Mouse (Mus musculus) MEL-GATA-1-ER (cell line): Measurements from ENCODE around the gene Prkcd.

Source experiments
- DNase-seq: peaks from one replicate; pipeline ENCODE4 v3.0.0-alpha.2; 2012; ENCODE audit warnings: low read depth; ENCODE audit errors: extremely low read depth

Prkcd gene

DNA sequence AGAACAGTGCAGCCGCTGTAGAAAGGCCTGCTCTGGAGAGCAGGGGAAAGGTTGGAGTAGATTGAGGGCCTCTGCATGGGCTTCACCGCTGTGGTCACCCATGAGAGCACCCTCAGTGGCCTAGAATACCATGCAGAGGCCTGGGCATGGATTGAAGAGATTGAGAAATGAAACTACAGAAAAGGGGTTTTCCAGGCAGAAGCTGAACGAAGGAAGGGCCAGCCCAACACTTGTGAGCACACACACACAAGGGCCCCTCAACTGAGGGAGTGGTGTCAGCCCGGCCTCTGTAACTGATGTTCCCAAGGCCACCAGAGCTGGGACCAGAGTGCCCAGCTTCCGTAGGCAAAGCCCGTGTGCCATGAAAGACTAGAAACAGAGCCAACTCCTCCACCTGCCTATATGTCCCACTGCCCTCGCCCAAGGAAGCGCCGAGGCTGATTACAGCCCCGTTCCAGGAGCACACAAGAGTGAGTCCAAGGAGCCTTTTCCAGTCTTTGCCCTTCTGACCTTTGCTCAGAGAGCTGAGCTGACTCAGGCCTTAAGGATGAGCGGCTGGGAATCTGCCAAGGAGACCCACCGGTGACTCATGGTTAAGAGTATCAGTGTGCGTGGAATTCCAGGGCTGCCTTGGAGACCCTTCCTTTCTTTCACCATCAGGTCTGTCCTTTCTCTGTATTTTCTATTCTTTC is 9.4 kb upstream of the Prkcd start:
- no peak for DNase-seq

DNA sequence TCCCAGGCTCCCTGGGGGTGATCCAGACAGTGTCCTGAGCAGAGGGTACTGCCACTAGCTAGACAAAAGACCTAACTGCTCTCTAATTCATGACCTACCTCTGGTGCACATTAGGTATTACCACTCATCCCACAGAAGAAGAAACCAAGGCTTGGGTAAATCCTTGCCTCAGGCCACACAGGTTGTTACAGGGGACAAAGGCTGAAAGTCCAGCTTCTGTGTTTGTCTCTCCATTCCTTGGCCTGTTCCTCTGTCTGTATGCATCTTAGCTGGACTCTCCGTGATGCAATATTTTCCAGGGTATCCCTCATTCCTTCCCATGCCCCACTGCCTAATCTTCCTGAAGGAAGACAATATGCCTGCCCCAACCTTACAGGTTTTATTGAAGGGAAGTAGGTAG is 8.4 kb upstream of the Prkcd start:
- DNase-seq, result no peak

DNA sequence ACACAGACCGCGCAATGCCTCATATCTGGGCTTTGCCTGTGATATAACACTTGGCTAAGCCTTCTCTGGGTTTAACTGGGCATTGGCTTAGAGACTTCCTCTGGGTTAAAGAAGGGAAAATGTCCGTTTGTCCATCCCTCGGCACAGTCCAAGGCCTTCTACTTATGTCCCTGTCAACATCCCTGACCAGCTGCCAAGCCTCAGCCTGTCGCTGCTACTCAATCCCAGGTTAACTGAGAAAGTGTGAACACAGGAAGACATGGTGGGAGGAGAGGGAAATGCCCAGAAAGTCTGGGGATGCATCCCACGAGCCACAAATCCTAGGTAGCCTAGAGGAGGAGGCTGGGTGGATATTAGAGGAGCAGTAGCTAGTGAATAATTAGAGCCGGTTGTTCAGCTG is 7.7 kb upstream of the Prkcd start:
- no peak for DNase-seq

DNA sequence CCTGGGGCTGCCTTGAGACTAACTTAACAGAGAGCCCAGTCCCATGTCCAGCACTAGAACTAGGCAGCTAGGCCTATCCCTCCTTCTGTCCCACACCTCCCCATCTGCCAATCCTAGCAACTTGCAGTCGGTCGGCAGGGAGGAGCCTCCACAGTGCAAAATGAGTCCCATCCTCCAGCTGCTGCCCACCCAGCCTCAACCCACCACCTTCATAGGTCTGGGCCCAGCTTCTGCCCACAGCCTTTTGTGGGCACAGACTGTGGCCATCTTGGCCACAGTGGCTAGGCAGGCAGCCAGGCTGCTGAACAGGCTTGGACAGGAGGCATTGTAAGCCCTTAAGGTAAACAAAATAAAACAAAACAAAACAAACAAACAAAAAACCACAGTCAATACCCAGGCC is 5.8 kb upstream of the Prkcd start:
- DNase-seq, result no peak

DNA sequence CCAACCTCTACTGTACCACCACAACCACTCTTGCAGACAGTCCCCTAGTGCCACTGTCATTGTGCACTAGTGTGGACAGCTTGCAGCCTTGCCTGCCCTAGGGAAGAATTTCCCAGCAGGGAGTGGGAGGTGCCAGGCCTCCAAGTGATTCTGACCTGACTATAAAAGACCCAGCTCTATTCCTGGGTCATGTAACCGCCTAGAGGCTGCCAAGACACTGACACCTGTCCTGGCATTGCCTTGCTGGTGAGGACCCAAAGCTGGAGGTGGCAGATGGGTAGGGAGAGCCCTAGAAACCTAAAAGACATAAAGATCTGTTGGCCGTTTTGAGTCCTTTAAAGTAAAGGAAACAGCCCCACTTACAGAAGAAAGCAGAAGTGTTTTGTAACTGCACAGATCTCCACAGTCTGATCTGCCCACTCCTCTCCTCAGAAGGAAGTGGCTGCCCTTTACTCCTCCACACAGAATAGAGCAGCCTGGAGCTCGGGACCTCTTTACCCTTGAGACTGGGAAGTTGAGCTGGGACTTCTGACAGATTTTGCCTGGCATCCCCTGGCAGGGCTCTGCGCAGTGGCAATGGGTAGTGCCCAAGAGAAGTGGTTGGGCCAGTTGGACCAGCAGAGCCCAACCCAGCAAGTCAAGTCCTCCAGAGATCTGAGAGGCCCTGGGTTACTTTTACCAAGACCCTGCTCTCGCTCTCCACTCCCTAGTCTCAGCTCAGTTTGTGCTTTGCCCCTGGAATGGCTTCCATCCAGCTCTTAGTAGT is 5.0 kb upstream of the Prkcd start:
- DNase-seq, result peak; percentile 66

DNA sequence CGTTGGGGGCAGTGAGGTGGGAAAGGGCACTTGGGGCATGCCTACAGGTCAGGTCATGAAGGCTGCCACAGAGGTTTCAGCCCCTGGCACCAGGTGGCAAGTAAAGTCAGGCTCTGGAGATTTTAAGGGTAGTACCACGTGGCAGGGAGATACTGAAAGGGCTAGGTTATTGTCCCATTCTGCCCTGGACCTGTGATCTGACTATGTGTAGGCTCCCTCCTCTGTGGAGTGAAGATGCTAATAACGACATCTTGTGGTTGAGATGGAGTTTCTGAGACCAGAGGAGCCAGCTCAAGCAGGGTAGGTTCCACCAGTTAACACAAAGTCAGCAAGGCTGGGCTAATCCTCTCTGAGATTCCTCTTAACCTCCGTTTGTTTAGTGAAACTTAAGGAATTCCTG is 3.8 kb upstream of the Prkcd start:
- no peak for DNase-seq

DNA sequence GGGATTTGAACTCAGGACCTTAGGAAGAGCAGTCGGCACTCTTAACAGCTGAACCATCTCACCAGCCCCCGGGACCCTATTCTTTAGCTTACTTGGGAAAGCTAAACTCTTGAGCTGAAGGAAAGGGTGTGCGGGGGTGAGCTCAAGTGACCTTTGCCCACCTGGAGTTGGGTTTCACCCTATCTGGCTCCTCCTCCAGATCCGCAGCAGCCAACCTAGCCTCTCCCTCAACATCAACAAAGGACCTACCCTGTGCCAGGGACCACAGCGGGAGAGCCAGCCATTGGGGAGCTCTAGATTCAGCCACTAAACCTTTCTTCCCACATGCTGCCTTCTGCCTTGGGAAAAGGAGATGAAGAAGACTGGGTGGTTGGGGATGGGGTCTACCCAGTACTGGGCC is 2.2 kb upstream of the Prkcd start:
- no peak for DNase-seq

DNA sequence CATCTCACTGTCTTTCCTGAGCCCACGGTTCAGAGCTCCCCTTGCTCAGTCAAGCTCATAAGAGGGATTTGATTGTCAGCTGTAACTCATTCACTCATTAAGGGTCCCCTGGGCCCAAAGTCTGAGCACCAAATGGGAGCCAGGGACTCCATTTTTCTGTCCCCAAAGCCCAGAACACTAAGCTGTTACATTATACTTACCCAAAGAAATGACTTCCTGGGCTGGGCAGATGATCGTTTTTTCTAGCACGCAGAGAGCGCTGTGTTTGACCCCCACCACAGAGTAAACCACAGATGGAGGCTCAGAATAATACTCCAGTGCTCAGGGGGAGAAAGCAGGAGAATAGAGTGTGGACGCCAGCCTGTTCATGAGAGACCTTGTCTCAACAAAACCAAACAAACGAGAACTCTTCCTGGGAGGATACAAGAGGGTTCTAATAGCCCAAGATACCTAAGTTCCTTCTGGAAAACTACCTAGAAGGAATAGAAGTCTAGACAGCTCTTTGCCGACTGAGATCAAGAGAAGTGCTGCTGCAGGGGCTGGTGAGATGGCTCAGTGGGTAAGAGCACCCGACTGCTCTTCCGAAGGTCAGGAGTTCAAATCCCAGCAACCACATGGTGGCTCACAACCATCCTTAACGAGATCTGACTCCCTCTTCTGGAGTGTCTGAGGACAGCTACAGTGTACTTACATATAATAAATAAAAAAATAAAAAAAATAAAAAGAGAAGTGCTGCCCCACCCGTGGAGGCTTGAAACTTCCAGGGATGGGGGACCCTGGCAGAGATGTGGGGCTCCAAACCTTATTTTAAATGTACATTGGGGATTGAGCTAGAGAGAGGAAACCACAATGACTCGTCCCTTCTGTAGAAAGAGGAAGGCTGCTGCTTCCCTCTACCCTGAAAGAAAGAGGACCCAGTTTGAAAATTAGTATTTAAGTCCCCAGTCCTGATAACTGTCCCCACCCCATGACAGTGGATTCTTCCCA is 1.0 kb upstream of the Prkcd start:
- DNase-seq, result peak; percentile 89

DNA sequence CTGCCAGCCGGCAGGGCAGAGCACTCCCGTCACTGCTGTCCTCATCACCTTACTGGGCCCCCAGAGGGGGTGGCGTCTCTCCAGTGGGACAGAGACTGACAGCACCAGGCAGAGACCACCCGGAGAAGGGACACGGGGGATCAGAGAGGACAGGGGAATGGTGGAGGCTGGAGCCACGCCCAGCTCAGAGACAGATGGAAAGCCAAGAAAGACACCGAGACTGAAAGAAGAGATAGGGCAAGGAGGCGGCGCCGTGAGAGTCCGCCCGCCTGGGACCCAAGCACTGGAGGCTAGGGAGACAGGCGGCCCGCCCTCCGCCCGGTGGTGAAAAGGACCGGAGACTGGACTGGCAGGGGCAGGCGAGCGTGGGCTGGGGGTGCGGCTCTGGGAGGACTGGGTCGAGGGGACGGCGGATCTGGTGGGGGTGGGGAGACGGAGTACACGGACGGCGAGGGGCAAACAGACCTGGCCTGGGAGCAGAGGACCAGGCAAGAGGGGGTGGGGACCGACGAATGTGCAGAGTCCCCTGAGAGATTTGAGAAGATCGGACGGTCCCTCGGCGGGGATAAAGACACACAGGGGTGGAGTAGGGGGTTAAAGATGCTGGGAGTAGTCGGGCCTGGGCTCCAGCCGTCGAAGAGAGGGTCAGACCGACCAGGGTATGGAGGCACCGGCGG is 741 bp downstream of the Prkcd start:
- DNase-seq, result peak; percentile 55

DNA sequence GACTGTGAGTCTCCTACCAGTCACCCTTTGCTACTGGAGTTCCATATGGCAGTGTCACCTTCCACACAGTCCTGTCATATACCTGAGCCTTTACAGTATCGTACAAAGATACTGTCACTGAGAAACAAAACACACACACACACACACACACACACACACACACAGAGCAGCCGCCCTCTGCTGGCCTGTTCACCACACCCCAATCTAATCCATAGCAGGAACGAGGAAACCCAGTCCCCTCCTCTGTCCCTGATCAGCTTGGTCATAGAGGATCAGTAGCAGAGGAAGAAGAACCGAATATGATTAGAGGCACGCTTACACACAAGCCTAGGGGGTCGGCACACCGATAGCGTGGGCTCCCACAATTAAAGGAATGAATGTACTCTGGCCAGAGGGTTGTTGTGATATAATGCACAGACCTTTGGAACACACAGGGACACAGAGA is 1.7 kb downstream of the Prkcd start:
- peak; percentile 28 for DNase-seq

DNA sequence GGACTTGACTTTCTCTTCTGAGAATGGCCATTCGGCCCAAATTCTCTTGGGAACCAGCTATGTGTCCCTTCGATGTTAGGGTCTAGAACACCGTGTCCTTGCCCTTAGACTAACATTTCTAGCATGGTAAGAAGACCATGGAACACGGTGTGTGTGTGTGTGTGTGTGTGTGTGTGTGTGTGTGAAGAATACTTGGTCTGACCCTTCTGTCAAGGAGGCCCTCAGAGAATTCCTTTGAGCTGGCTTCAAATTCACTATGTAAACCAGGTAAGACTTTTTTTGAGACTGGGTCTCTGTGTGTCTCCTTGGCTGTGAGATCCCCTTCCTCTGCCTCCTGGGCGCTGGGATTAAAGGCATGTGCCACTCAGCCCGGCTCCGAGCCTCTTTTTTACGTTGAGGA is 3.5 kb downstream of the Prkcd start:
- no peak for DNase-seq

DNA sequence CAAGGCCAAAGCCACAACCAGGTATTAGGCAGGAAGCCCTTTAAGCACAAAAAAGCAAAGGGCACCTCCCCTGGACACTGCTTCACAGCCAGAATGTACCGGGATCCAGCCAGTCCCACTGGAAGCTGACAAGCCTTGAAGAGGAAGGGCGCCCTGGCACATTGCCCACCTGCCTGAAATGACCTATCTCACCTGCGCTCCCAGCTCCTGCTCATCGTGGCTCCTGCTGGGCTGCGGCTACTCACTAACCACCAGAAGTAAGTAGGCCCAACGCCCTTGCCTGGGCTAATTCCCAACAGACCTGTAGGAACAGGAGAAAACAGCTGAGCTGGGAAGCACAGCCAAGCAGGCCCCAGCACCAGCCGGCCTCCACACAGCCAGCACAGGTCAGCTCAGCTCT is 3.9 kb downstream of the Prkcd start:
- DNase-seq, result no peak

DNA sequence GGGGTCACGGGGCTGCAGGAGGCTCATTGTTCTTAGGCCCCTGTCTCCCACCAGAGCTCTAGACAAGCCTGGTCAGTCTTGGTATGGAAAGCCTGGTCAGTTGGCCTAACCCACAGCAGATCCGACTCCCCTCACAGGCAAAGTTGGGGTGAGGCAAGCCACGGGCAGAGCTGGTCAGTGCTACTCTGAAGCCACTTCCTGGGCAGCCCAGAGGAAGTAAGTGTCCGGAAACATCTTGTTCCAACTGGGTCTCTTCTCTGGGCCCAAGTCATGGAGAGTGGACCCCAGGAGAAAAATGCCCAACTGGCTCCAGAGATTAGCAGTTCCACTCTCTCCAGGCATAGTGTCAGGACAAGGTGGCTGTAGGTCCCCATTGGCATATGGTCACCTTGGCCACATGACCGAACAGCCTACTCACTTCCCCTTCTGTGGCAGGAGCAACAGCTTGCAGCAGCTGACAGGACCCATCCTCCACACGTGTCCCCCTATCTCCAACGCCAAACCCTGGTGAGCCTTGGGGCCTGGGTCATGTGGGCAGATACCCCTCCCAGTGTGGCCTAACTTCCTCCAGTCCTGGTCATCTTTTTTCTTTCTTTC is 5.9 kb downstream of the Prkcd start:
- DNase-seq, result peak; percentile 16

DNA sequence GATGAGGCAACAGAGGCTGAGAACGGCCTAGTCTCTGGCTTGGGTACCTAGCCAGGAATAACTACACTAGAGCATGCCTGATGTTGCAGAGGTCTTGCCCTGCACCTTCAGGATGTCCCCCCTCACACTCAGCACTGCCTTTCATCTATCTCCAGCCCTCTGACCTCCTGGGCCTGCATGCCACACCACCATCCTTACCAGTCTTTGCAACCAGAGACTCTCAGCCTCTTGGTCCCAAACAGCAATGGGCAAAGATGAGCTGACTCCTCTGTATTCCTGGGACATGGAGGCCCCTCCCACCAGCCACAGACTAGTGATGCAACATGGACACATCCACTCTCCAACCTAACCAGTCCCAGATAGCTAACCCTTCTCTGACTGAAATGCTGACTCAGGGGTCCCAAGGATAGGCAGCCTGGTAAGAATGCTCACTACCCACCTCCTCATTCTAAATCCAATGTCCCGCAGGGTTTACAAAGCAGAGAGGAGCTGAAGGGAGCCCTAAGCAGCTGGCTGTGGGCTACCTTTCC is 7.2 kb downstream of the Prkcd start:
- no peak for DNase-seq

DNA sequence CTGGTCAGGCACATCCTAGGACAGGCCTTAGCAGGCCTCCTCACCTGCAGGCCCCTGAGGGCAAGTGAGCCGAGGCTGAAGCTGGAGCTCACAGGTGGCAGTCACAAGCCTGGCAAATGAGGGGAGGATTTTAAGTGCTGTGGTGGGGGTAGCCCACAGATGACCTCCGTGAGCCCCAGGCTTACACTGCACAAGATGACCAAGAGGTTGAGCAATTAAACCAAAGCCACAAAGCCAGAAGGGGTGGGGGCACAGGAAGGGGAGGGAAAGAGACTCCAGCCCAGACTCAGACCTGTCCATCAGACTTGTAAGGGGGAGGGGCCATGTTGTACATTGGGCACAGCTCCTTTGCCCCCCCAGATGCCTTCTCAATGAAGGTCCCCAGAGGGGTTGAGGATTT is 9.3 kb downstream of the Prkcd start:
- no peak for DNase-seq

DNA sequence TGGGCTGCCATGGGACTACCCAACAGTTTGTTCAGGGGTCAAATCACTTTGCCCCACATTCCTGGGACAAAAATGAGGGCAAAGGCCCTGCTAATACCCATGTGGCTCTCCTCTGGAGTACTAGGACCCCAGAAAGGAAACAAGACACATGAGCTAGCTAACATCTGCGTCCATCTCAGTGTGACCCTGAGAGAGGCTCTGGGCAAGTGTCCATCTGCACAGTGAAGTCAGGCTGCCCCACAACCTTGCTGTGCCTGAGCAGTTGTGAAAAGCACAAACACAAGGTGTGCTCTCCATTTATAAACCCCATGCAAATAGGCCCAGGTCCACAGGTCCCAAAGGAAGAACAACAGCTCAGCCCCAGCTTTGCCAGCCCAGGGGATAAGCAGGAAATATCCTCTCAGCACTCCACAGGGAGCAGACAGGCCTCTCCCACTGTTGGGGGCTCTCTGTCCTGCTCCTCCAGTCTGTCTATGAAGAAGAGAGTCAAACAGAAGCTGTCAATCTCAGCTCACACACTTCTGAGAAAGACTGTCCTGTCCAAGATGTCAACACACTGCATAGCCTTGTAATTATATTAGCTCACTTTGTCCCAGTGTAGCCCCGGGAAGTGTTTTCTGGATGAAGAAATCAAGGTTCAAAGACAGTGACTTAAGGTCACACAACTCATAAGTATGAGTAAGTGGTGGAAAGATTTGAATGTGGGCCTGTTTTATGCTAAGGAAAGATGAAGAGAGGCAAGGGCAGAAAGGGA is 12.9 kb downstream of the Prkcd start:
- DNase-seq, result no peak

DNA sequence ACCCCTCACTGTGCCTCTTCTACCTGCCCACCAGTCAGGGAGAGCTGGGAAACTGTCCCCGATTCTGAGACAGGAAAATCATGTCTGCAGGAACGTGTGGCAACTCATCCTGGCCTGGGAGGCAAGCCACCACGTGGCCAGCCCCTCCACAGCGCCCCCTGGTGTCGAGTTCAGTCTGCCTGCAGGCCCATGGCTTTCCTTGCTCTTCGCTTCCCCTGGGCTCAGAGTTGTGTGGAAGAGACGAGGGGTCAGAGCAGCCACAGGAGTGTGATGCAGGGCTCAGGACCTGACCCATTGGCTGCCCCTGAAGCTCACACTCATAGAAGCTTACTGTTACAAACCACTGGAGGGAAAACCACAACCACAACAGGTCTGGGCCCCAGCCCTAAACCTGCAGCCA is 13.5 kb downstream of the Prkcd start:
- DNase-seq, result peak; percentile 19

DNA sequence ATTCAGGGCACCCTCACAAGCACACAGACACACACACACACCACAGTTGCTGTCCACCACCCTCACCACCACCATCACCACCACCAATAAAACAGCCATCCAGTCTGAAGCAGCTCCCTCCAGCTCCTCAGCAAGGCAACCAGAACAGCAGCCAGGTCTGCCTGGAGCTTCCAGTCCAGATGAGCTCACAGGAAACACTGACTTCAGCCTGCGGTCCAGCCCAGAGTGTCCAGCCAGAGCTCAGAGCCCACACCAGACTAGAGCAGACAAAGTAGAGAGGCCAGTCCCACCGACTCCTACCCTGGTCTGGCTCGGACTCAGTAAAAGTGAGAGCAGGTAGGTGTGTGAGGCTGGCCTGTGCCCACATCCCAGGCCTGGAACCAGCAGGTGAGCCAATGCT is 15.1 kb downstream of the Prkcd start:
- DNase-seq, result no peak

DNA sequence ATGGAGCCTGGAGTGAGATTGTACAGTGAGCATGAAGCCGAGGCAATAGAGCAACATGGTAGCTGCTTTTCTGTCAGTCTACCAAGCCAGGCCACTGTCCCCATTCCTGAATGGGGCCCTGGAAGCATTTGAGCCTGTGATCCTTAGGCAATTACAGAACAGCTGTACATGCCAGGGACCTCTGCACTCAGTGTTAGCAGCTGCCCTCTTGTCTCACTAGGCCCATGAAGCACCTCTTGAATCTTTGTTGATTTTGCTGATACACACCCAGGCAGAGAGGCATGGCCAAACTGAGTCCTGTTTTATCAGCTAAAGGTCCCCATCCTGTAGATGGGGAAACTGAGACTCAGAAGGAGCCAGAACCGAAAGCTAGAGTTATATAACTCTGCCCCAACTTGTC is 15.7 kb downstream of the Prkcd start:
- DNase-seq, result no peak

DNA sequence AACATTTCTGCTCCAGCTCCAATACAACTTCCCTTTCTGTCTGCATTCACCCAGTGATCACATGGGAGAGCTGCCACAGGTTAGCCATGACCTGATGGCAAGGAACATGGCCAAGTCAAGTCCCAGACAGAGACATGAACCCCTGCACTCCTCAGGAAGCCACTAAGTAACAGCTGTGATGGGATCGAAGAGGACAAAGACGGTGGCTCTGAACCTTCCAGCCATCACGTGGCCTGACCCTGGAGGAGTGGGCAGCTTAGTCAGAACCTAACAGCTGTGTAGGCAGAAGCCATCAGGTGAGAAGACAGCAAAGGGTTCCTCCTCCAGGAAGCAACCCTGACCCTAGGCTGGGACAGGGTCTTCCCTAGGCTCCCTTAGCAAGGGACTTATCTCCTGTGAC is 16.5 kb downstream of the Prkcd start:
- DNase-seq, result no peak
